Mouse (Mus musculus) megakaryocyte, embryonic 14.5 days (primary cell): ENCODE measurements at regions not wholly inside any gene's neighbourhood (a gene's known extent, or its start where the extent isn't known, plus 50 kb on each side); places are given as distances from the start of the nearest gene placed in this dataset.

Experiments
- FLI1 ChIP-seq: IDR thresholded peaks from 2 replicates; pipeline ENCODE4 v1.6.1; 2012; ENCODE audit warnings: low read length, inconsistent platforms, mixed read lengths
- GATA1 ChIP-seq: IDR thresholded peaks from 3 replicates; pipeline ENCODE4 v1.6.1; 2012; ENCODE audit warnings: mixed read lengths, low read length, inconsistent platforms, borderline replicate concordance

DNA sequence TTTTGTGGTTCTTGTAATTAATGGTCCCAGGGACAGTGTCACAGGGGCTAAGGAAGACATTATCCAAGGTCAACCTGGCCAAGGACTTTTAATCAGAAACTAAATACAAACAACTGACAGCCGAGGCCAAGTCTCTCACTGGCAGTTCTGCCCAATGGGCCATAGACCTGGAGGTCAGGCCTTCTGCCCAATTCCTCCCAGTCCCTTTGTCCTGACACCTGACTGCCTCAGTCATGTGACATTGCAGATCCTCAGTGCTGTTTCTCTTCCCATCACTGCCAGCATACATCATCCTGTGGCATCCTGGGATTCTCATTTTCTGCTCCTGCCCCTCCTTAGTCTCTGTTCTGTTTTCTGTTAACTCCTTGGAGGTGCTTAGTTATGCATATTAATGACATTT, 413.4 kb downstream of the Irx1 start:
- TF ChIP-seq GATA1 (no peak), FLI1 (no peak)
